Mouse (Mus musculus): ENCODE measurements at regions not wholly inside any gene's neighbourhood (a gene's known extent, or its start where the extent isn't known, plus 50 kb on each side); places are given as distances from the start of the nearest gene placed in this dataset.

DNA sequence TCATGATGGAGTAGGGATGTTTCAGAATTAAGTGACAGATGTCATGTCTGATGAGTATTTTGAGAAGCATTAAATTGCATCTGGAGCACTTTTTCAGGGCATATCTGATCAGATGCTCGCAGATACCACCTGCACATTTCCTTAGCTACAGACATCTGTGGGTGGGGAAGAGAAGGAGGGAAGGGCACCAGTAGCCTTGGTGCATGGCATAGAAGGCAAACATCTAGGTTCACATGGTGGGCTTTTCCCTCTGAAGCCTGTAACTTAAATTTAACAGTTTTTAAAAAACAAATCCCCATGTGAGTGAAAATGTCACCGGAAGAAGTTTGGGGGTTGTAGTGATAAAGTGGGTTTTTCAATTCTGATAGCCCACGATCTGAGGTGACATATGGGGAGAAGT lies 267.1 kb upstream of the Ptger4 start:
- DNase-seq: no peak

DNA sequence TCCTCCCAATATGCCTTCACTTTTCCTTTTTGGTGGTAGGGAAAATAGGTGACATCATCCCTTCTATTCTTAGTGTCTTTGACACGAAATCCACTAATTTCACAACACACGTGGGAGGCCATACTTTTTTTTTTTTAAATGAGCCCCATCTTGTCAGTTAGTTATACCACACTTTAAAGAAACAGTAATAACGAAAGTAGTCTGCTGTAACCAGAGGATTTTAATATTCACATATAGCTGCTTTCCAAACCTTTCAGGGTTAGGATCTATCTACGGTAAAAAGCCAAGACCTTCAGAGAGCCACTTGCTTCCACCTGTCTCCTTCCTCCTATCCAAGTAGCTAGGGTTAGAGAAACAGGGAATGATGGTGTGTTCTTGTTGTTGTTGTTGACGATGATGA lies 268.6 kb upstream of the Ptger4 start:
- no peak for DNase-seq

DNA sequence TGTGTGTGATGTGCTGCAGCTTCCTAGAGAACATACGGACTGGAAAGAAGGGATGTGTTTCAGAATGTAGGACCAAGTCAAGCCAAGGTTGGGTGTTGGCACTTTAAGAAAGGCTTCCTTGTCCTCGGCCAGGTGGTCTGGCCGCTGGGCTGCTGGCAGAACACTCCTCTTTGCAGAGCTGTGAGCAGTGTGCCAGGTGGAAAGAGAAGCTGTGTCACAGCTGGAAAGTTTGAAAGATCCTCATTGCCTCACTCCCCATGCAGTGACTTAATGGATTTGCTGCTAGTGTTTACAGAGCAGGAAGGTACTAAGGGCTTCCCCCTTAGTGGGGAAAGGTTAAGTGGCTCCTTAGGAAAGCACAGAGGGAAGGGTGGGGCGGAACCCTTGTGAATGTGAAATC lies 269.2 kb upstream of the Ptger4 start:
- no peak for DNase-seq

DNA sequence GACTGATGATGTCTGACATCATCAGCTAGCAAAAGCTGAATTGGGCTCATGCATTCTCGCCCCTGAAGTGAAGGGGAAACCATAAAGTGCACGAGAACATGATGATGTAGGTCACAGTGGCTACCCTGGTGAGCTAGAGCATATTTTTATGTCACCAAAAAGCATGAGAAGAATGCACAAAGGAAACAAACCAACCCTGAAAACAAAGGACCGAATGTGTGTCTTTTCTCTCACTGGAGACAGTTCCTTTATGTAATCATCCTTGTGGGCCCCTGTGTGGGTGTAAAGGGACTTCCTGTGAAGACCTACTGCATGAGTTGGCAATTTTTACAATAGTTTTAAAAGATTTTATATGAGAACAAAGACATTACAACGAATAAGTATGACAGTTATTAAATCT lies 270.2 kb upstream of the Ptger4 start:
- DNase-seq: no peak

DNA sequence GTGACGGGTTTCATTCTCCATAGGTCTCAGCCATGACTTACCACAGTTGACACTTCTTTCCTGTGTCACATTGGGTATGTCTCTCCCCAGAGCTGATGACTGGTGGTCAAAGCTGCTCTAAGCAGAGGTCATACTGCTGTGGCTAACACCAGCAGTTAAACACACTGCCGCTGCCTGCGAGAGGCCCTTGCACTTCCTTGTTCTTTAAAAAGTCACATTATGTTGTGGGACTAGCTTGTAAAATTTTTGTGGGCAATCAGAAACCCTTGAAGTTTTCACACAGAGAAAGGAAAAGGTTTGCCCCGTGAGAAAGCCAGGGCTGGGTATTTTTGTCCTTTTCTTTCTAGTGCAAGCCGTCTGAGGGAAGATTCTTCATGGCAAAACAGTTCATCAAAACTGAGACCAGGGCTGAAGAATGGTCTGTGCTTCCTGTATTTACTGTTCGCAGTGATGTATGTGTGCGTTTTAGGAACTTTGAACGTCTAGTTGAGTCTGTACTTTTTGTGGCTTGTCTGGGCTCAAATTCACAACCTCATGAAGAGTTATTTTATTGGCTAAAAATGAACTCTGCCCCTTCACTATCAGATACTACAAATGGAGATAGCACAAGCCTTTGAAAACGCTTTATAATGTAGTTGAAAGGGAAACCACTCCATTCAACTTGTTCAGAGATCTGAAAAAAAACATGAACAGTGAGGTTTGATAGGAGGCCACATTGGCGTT lies 273.4 kb upstream of the Ptger4 start:
- no peak for DNase-seq

DNA sequence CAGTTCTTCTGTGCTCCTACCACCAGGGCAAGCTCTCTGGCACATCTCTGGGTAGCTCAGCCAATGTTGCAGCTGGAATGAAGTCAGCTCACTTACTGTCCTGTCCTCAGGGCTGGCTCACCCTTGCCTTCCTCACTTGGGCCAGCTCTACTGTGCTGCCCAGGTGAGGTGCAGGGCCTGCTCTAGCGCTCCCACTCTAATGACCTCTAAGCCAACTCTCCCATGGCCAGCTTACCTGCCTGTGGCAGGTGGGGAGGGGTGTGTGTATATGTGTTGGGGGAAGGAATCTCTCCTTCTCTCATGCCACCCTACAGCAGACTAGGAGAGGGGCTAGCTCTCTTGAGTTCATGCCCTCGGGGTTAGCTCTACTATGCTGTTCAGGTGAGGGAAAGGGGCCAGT lies 275.6 kb upstream of the Ptger4 start:
- DNase-seq: no peak

DNA sequence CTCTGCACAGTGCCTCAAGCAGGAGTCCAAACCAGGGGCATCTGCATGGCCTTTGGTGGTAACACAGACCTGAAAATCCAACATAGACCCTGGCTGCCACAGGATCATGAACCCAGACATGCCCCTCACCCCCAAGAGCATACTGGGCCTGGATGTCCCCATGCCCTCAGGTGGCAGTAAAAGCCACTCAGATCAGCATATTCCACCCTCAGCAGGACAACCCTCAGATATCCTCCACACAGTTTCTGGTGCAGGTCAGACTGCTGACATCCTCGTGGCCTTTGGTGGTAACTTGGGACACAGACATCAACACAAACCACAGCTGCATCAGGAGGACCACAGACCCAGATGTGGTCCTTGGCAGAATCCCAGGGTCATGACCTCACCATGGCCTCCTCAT lies 276.0 kb upstream of the Ptger4 start:
- no peak for DNase-seq

DNA sequence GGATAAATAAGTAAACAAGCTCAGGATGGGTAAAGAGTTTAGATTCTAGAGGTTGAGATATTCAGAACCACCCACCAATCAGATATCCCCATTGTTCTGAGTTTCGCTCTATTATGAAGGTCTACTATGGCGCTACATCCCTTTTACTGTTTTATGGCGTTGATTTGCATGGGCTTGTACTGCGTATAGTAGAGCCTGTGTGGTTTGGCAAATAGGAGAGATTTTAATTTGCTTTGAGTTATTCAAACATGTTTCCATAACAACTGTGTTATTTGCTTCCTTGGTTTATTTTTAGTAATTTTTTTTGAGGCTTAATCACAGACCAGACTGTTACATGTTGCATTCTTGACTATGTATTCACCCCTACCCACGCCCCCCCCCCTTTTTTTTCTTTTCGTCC lies 284.6 kb upstream of the Ptger4 start:
- no peak for DNase-seq

DNA sequence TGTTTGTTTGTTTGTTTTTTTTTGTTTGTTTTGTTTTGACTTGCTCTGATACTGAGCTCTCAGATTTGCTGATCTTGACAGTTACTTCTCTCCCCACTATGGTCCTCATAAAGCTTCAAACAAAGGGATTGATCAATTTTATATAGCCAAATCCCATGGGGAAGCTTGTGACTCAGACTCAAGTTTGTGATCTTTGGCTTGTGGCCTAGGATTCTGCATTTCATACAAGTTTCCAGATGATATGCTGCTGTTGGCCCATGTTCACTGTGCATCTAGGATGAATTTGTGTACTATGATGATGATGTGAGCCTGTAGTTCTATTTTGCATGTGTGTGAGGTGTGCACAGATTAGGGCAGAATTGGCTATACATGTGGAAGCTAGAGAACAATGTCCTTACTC lies 289.7 kb upstream of the Ptger4 start:
- no peak for DNase-seq

DNA sequence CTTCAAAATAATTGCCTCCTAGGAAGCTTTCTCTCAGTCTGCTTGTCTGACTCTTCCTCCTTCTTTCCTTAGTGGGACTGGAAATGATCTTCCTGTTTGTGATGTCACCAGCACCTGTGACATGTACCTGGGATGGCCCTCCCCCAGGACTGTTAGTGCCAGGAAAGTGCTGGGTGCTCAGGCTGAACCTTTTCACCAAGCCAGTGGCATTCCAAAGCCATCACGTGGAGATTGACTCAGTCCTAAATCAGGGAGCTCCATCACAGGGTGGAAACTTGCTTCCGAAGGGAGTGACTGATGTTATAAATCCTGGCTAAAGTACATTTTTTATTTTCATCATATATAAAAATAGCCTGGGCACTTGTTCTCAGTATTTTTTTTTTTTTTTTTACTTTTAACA lies 293.4 kb upstream of the Ptger4 start:
- DNase-seq: no peak

DNA sequence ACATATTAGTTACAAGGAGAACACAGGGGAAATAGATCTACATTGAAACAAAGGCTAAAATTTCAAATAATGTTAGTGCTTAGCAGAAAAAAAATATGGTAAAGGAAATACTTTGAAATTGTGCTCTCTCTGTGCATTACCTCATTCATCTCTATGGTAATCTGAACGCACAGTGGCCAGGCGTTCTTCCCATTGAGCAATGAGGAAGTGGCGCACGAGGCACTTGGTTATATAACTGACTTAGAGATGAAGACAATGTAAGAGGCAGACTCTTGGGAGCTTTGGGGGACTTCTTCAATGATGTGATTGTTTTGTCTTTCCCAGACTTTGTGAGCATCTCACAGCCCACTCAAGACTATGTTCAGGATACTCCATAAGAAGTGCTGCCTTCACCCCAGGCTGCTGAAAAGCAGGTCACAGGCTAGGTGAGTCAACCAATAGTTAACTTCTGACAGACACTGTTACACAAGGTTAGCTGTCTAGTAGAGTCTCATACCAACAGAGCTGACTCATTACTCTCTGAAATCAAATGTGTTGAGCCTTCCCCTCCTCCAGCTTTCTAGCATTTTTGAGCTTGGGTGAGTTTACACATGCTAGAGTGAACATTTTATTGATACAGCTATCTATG lies 295.4 kb upstream of the Ptger4 start:
- DNase-seq: no peak

DNA sequence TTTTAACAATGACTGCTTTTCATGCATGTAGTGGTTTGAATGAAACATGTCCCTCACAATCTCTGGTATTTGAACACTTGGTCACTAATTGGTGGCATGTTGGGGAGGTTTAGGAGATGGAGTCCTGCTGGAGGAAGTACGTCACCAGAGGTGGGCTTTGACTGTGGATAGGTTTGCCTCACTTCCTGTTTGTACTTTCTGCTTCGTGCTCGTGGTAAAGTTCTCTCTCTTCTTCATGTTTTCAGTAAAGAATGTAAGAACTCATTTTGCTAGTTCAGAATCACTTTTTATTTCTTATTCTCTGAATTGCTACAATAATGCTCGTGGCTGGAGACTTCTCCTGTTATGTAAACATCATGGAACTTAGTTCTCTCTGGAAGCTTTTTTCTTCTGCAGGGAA lies 310.5 kb upstream of the Ptger4 start:
- no peak for DNase-seq

DNA sequence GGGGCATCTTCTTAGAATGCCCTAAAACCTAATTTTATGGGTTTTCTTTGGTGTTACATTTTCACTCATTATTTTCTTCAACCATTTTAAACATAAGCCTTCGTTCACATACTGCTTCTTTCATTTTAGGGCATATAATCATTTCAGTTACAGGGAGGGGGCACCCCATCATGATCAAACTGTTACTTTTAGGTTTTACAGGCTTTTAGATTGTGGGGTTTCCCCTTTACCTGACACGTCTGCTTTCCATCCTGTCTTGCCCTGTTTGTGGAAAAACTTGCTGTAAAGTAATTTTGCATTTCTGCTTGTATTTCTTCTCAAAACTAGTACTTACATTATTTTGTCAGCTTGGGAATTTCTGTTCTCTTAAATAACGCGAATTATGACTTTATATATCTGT lies 310.9 kb upstream of the Ptger4 start:
- no peak for DNase-seq

DNA sequence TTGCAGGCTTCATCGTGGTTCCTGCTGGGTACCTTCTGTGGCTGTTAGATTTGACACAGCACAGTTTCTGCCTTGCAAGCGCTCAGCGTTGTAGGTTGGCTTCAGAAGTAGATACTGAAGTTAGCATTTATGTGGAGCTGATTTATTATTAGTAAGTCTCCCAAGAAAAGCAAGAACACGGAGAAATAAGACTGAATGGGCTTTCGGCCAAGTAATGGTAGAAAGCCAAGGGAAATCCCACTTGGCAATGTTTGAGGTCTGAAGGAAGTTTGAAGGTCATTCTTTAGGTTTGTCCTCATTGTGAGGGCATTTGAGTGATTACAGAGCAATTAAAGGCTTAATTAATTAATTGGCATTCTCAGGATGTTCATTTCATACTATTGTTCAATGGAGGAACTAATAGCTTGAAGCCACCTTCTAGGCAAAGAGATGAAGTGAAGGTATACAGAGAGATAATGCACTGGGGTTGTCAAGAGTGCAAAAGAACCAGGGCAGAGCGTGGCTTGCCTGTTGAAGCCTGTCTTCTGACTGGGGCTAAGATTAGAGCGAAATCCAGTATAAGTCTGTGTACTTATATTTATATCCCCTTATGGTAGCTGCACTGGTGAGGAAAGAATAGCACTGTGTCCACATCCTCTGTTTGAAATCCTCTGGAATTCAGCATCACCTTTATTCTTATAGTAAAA lies 311.5 kb upstream of the Ptger4 start:
- DNase-seq: peak in 1 of 2 experiments; percentile 0

DNA sequence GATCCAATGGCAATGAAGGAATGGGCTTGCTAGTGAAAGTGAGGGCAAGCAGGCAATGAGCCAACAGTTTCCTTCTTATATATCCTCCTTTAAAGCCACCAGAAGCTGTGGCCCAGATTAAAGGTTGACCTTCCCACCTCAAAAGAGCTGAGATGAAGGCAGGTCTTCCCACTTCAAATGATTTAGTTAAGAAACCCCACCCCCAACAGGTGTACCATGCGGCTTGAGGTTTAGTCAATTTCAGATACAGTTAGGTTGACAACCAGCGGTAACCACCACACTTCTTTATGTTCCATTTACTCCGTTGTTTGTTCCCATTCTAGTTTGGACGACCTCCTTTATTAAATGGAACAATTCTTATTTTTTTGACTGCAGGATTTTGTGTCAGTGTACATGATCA lies 317.8 kb upstream of the Ptger4 start:
- no peak for DNase-seq

DNA sequence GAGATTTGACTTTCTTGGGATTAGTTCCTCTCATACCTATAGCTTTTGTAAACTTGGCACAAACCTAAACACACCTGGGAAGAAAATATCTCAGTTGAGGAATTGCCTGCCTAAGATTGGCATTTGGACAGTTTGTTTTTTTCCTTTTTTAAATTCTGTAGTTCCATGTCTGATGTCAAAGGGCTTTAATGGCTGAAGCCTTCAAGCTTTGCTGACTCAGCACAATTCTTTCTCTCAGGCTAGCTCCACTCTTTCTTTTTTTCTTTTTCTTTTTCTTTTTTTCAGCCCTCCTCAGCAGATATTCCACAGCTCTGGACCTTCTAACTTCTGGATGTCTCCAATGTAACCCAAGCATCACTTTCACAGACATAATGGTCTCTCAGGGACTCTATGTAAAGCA lies 330.4 kb upstream of the Ptger4 start:
- no peak for DNase-seq

DNA sequence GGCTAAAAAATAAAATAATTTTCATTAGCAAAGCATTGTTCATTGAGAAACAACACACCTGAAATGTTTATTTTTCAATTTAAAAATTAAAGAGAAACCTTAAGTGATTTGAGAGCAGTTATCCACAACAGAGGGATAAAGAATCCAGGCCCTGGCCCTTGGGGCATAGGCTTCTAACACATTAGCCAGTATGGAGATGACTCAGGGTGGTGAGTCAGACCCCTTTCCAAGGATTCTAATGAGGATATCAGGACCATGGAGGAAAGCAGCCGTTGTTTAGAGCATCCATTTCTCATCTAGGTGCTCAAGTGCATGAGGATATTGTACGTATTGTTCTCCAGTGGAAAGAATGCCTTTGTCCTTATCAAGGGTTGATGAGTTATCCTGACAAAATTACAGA lies 335.6 kb upstream of the Ptger4 start:
- no peak for DNase-seq

DNA sequence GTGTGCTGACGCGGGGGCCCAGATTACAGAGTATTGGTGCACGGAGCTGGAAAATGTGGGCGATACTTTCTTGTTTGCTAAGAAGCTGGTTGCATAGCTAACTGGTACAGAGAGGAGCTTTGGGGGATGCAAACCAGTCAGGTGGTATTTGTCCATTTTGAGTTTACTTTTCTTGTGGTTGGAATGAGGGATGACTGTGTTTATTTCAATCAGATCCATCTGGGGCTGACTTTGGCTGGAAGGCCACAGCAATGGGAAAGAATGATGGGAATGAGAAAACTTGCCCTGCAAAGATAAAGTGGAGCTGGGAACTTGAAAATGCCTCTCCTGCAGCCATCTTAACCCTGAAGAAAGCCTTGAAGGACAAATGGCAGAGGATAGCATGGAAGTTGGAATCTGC lies 336.4 kb upstream of the Ptger4 start:
- no peak for DNase-seq

DNA sequence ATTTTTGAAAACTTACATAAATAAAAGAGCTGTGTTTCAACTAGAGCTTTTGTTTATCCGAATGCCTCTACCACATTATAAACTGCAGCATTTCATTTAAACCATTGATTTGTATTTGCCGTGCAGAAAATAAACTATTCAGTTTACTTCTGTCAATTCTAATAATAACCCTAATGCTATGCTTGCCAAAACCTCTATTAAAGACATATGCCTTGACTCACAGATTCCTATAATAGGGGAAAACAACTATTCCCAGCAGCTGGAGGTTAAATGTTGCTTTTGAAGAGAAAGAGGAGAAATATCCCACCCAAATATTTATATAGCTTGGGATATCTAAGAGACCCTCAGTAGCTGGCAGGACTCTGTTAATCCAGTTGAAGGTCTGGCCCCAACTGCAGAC lies 340.4 kb upstream of the Ptger4 start:
- no peak for DNase-seq

DNA sequence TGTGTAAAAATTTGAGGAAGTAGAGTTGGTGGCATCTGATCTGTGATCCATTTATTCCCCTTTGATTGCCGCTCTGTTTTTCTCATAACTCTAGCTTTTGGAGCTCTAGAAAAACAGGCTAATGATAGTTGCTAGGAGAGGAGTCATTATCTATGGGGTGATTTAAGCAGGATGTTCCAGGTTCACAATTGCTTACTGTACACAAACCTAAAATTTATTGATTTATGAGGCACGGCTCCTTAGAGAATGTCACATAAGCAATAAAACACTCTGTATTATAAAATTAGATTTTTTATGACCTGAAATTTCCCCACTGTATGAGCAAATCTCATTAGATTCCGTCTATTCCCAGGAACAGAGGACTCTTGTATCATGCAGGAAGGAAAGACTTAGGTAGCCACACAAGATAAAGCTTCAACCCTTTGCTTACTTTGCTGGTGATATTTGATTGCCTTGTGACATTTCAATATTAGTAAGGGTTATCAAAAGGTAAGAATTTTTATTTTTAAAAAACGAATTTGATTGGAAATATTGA lies 360.8 kb upstream of the Ptger4 start:
- no peak for DNase-seq

DNA sequence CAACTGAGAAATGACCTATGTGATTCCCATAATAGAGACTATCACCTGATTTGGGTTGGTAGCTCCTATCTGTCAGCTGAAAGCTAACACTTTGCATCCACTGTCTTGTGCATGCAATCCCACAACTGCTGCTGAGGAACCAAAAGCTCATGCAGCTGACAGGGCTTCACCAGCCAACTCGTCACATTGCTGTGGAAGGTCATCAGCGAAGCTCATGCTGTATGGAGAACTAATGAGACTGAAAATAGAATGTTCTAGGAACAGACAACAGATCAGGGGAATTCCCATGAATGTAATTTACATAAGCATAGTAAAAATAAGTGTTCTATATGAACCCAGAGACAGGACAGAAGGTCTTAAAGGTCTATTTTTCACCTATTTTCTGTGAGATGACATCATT lies 363.5 kb upstream of the Ptger4 start:
- no peak for DNase-seq

DNA sequence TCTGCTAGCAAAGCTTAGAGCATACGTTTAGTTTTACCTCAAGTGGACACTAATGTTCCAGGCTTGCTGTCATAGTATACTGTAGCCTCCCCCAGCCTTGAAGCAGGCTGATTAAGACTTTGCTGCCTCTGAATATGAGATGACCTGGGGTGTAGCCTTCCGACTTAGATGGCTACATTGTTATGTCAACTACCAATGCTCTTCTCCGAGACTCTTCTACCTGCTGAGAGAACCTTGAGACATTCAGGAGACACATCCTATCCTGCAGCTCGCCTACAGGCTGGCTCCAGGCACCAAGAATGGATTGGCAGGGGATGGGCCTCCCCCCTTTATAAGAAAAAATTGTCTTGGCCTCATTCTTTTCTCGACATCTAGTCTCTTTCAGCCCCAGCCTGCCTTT lies 379.0 kb upstream of the Ptger4 start:
- no peak for DNase-seq

DNA sequence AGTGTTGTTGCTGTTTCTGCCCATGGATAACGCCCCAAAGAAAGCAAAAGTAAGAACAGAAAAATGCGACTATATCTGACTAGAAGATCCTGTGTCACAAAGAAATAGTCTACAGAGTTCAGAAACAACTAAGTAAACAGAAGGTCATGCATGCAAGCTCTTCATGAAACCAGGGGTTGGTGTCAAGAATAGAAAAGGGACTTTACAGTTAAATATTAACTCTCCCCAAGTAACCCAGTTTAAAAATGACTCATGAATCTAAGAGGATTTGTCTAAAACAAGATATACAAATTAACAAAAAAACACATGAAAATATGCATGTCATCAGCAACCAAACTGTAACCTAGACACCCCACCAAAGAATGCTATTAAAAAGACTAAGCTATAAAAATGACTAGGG lies 381.4 kb upstream of the Ptger4 start:
- DNase-seq: no peak

DNA sequence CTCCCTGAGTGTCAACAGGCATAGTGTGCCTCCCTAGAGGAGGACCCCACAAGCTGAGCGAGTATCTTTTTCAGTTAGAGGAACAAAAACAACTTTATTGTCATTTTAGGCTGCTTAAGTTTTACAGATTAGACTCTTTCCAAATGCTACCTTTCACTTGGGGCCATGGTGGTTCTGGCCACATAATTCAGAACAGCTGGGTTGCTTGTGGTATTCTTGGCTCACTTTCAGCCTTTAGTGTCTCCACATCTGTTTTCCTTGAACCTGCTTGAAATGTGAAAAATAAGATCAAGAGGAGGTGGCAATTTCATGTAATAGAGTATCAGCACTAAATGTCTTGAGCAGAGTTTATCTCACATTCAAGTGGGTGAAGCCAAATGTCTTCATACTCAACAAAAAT lies 402.7 kb upstream of the Ptger4 start:
- no peak for DNase-seq

All from cerebellum, adult 18-20 months (tissue).